In genomic region chr10:70532249-70532648, GRCm38 (mm10) we compare ENCODE assay signal across 10 mouse cellular contexts.
DNase-seq lines count a peak whose midpoint lies in the region; ATAC-seq and TF ChIP-seq lines count a peak whose summit lies in the region.
"Had no signal": no experiment of that assay in that cellular context is flagged by ENCODE, and none has a peak within 500 bp of the region (broad histone marks: within the 10 kb centered on the region; RNA-seq: fewer than 3 reads in every experiment).

No protein-coding gene starts in this region.

- H3K27me3 ChIP-seq in forebrain, embryonic 14.5 days (replicated peaks; ENCODE audit: control insufficient read depth, insufficient read depth, low read length): no peaks in the 10 kb centered on the region
- H3K27me3 ChIP-seq in forebrain, embryonic 11.5 days (ENCODE audit: control insufficient read depth, insufficient read depth, low read length): no peaks in the 10 kb centered on the region
- no peaks in the 10 kb centered on the region for H3K27me3 ChIP-seq in lung, embryonic 14.5 days (ENCODE audit: insufficient read depth, low read length)

- no peak overlapping the region for H3K4me3 ChIP-seq in forebrain, embryonic 14.5 days (ENCODE audit: low read depth, low read length)
- no peak overlapping the region for H3K4me3 ChIP-seq in forebrain, embryonic 11.5 days (ENCODE audit: low read depth, low read length)
- no peak overlapping the region for H3K4me3 ChIP-seq in lung, embryonic 14.5 days (ENCODE audit: low read depth, low read length)
- H3K4me3 ChIP-seq in layer of hippocampus, adult 2 months: no peak overlapping the region

- H3K9me3 ChIP-seq in forebrain, embryonic 14.5 days (replicated peaks; ENCODE audit: control insufficient read depth, low read length): no peaks in the 10 kb centered on the region
- H3K9me3 ChIP-seq in forebrain, embryonic 11.5 days (ENCODE audit: control insufficient read depth, low read length): no peaks in the 10 kb centered on the region
- H3K9me3 ChIP-seq in lung, embryonic 14.5 days (ENCODE audit: low read depth, low read length): no peaks in the 10 kb centered on the region

- TF ChIP-seq CTCF in lung, embryonic 14.5 days (IDR thresholded peaks at IDR 0.05; ENCODE audit: low read depth): no peak
- no peak for TF ChIP-seq CTCF in layer of hippocampus, adult 2 months (conservative IDR thresholded peaks at IDR 0.05)

- no peak overlapping the region for H3K9ac ChIP-seq in forebrain, embryonic 14.5 days (ENCODE audit: low read length)
- no peak overlapping the region for H3K9ac ChIP-seq in forebrain, embryonic 11.5 days (ENCODE audit: low read length)
- no peak overlapping the region for H3K9ac ChIP-seq in lung, embryonic 14.5 days

- peak; percentile 77 for DNase-seq in forebrain, embryonic 14.5 days (ENCODE audit: low spot score)
- no peak for DNase-seq in forebrain, embryonic 11.5 days (ENCODE audit: low spot score)
- peak; percentile 2 for DNase-seq in lung, embryonic 14.5 days
- no peak for DNase-seq in lung, adult 18-20 months
- peak; percentile 71 to 80 for DNase-seq in cerebellum, adult 18-20 months
- DNase-seq in layer of hippocampus, adult 2 months (ENCODE audit: low spot score in 2 of 2): peak; percentile 44 to 59
- no peak for DNase-seq in lung, postnatal 14 days
- no peak for DNase-seq in thymus, postnatal 36 days
- DNase-seq: kidney, adult 18-20 months; liver had no signal

- ATAC-seq in forebrain, embryonic 14.5 days: peak; percentile 87
- ATAC-seq in forebrain, embryonic 11.5 days (replicated peaks; ENCODE audit: low FRiP score): no peak
- ATAC-seq in lung, embryonic 14.5 days (ENCODE audit: insufficient read depth): no peak

- no peak overlapping the region for H3K4me2 ChIP-seq in forebrain, embryonic 14.5 days (ENCODE audit: low read length)
- H3K4me2 ChIP-seq in forebrain, embryonic 11.5 days (ENCODE audit: low read depth, low read length, severe bottlenecking): no peak overlapping the region
- no peak overlapping the region for H3K4me2 ChIP-seq in lung, embryonic 14.5 days

- peaks cover 23% of the 10 kb centered on the region for H3K36me3 ChIP-seq in forebrain, embryonic 14.5 days (ENCODE audit: control insufficient read depth, insufficient read depth, low read length)
- H3K36me3 ChIP-seq in forebrain, embryonic 11.5 days (ENCODE audit: control insufficient read depth, insufficient read depth, low read length): no peaks in the 10 kb centered on the region; the same call in 1 of the 2 replicates
- H3K36me3 ChIP-seq in lung, embryonic 14.5 days (ENCODE audit: insufficient read depth): no peaks in the 10 kb centered on the region

- no peak overlapping the region for H3K27ac ChIP-seq in forebrain, embryonic 14.5 days (ENCODE audit: low read depth, low read length)
- H3K27ac ChIP-seq in forebrain, embryonic 11.5 days (ENCODE audit: low read depth, low read length): no peak overlapping the region
- H3K27ac ChIP-seq in lung, embryonic 14.5 days (ENCODE audit: low read depth): no peak overlapping the region
- H3K27ac ChIP-seq in layer of hippocampus, adult 2 months: peak overlapping the region; percentile 95

- H3K4me1 ChIP-seq in forebrain, embryonic 14.5 days (ENCODE audit: control insufficient read depth, insufficient read depth, low read length): no peaks in the 10 kb centered on the region
- H3K4me1 ChIP-seq in forebrain, embryonic 11.5 days (replicated peaks; ENCODE audit: control insufficient read depth, insufficient read depth, low read length): no peaks in the 10 kb centered on the region
- H3K4me1 ChIP-seq in lung, embryonic 14.5 days (ENCODE audit: insufficient read depth): no peaks in the 10 kb centered on the region

- WGBS in forebrain, embryonic 14.5 days: 71% methylated on average over 9 of the region's 9 CpGs
- WGBS in forebrain, embryonic 11.5 days: 80% methylated on average over 9 of the region's 9 CpGs
- WGBS in lung, embryonic 14.5 days: 75% methylated on average over 9 of the region's 9 CpGs

Comparison
In these comparisons a context has a peak if more than half of its experiments do, and no peak if none do; other contexts are left out.
1. DNase-seq: peak in forebrain, embryonic 14.5 days (single experiment), lung, embryonic 14.5 days (single experiment), cerebellum, adult 18-20 months (2 of 2) and layer of hippocampus, adult 2 months (2 of 2); none in forebrain, embryonic 11.5 days (single experiment), lung, adult 18-20 months (0 of 2), lung, postnatal 14 days (single experiment) and thymus, postnatal 36 days (0 of 2).